Mouse (Mus musculus) hindbrain, embryonic 13.5 days (tissue): ENCODE results near the gene Samhd1. TPM values are rescaled to one million over a fixed set of nuclear protein-coding genes. Genes with fewer than 3 reads are reported as not detected.

Source experiments
- ATAC-seq: fragments of 200-750 bp; cut with Nextera tagmentation; 2 replicates; pipeline ENCODE4 v1.8.0; 2017; ENCODE audit warnings: moderate TSS enrichment; ENCODE audit not compliant: low FRiP score
- H3K27ac ChIP-seq: fragments of 300-500 bp; sonication (generic); 2 replicates; pipeline ENCODE4 v1.5.1; 2015; ENCODE audit warnings: inconsistent platforms, mild to moderate bottlenecking, moderate library complexity
- H3K27me3 ChIP-seq: fragments of 300-500 bp; sonication (generic); 2 replicates; pipeline ENCODE4 v1.6.1; 2015; ENCODE audit warnings: mild to moderate bottlenecking, inconsistent platforms
- H3K36me3 ChIP-seq: fragments of 300-500 bp; sonication (generic); 2 replicates; pipeline ENCODE4 v1.6.1; 2015; ENCODE audit warnings: mild to moderate bottlenecking, inconsistent platforms
- H3K4me1 ChIP-seq: fragments of 300-500 bp; sonication (generic); replicated peaks from 2 replicates; pipeline ENCODE4 v1.6.1; 2015; ENCODE audit warnings: inconsistent platforms
- H3K4me2 ChIP-seq: fragments of 300-500 bp; sonication (generic); 2 replicates; pipeline ENCODE4 v1.6.1; 2015; ENCODE audit warnings: inconsistent platforms, mild to moderate bottlenecking, moderate library complexity
- H3K4me3 ChIP-seq: fragments of 300-500 bp; sonication (generic); 2 replicates; pipeline ENCODE4 v1.5.1; 2015; ENCODE audit warnings: mild to moderate bottlenecking, inconsistent platforms
- H3K9ac ChIP-seq: fragments of 300-500 bp; sonication (generic); 2 replicates; pipeline ENCODE4 v1.6.1; 2015; ENCODE audit warnings: mild to moderate bottlenecking, inconsistent platforms
- H3K9me3 ChIP-seq: fragments of 300-500 bp; sonication (generic); 2 replicates; pipeline ENCODE4 v1.6.1; 2016; ENCODE audit warnings: inconsistent platforms
- WGBS: fragments of 180-500 bp; shearing (Covaris S2); methylation state at CpG from one replicate; pipeline ENCODE4 v1.1.7; 2015; 5-methylcytosine and 5-hydroxymethylcytosine counted together
- polyA plus RNA-seq: library from polyadenylated mRNA; unstranded; fragments of >200 nt; fragmentation: Nextera tagmentation; extraction: Ambion mirVana; gene quantifications from 2 replicates; pipeline ENCODE4 v1.2.1, GENCODE M21; 2015

The Samhd1 gene
- polyA plus RNA-seq, 1 experiment from 2014 or later: 11.9 TPM

DNA sequence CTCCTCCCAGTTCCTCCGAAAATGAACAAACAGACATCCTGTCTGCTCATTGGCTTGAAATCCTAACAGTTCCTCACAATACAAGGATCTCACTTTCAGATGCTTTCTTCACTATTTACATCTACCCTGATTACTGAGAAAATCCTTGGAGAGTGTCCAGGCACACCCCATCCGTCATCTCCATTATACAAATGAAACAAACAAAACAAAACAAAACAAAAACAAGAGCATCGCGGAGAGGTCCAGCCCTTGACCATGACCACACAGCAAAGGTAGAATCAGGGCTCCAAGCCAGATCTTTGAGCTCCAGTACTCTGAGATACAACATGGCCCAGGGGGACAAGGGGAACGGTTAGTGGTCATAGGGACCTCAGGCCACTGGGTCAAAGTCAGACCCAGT, 60.3 kb downstream of the Samhd1 start:
- no peaks in the 10 kb centered on the region for H3K9me3 ChIP-seq
- peaks cover 82% of the 10 kb centered on the region for H3K4me1 ChIP-seq
- no peaks in the 10 kb centered on the region for H3K27me3 ChIP-seq
- H3K9ac ChIP-seq: 0 out of 2 replicates have a peak overlapping the region, but pooled peaks have one; percentile 100
- H3K4me3 ChIP-seq: peak overlapping the region; percentile 97
- no peak for ATAC-seq
- peak overlapping the region; percentile 85 for H3K4me2 ChIP-seq
- H3K36me3 ChIP-seq: peaks cover 19% of the 10 kb centered on the region
- H3K27ac ChIP-seq: peak overlapping the region; percentile 44
- WGBS: 62% methylated on average over 5 of the region's 5 CpGs

DNA sequence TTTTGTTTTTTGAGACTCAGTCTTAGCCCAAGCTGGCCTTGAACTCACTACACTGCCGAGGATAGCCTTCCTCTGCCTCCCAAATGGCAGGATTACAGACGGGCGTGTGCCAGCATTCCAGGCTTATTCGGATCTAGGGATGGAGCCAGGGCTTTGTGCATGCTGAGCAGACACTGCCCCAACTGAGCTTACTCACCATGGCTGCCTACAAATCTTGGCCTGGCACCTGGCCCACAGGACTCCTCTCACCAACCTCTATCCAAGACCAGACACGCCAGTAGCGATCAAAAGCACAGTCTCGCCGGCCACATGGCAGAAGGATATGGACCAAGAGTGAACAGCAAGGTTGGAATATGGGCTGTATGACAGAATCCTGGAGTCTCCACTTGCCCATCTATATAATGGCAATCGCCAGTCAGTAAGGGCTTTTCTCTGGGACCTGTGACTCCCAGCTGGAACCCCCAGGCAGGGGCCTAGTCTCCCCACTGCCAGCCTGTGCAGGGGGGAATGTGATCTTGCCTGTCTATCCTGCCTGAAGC, 60.8 kb downstream of the Samhd1 start:
- H3K27ac ChIP-seq: peak overlapping the region; percentile 44
- WGBS: 65% methylated on average over 9 of the region's 9 CpGs

DNA sequence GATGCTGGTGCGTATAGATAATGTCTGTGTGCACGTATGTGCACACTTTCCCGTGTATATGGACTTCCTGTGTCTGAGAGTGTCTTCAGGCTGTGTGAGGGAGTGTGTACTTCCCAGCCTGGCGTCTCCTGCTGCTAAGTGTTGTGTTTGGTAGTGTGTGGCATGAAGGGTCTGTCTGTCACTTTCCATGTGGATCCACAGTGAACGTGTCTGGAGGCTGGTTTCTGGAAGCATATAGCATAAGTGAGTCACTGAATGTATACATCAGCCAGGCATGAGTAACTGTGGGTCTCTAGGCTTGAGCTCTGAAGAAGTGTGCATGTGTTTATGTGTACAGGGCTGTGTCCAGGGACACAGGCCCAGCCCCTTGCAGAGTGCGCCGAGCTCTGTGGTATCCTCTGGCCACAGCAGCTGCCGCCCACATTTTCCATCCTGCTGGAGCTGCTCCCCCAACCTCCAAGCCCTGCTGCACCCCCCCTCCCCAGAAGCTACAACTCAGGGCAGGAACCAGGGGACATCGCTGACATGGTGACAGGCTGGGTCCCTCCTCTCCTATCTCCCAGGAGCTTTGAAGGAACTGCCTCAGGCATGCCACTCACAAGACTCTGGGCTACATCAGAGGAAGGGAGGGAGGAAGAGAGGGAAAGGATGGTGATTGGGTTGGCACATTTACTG, 61.5 kb downstream of the Samhd1 start:
- Histone ChIP-seq H3K4me1 (peaks cover 92% of the 10 kb centered on the region), H3K9me3 (no peaks in the 10 kb centered on the region), H3K27ac (no peak overlapping the region; the same call in 1 of the 2 replicates), H3K4me3 (no peak overlapping the region), H3K36me3 (peaks cover 19% of the 10 kb centered on the region), H3K4me2 (no peak overlapping the region), H3K9ac (peak overlapping the region; percentile 39; the same call in 1 of the 2 replicates), H3K27me3 (no peaks in the 10 kb centered on the region)
- WGBS: 77% methylated on average over 9 of the region's 9 CpGs
- no peak for ATAC-seq

More for the DNA sequence above, 60.8 kb downstream of the Samhd1 start:
- H3K4me3 ChIP-seq: peak overlapping the region; percentile 97; the same call in 1 of the 2 replicates
- H3K9me3 ChIP-seq: no peaks in the 10 kb centered on the region
- ATAC-seq: no peak
- peaks cover 19% of the 10 kb centered on the region for H3K36me3 ChIP-seq
- H3K4me1 ChIP-seq: peaks cover 84% of the 10 kb centered on the region
- H3K4me2 ChIP-seq: peak overlapping the region; percentile 85
- peak overlapping the region; percentile 100; the same call in 1 of the 2 replicates for H3K9ac ChIP-seq
- no peaks in the 10 kb centered on the region for H3K27me3 ChIP-seq

- H3K27me3 ChIP-seq: no peaks in the 10 kb centered on the region
- no peaks in the 10 kb centered on the region for H3K9me3 ChIP-seq
- H3K4me2 ChIP-seq: no peak overlapping the region
- H3K4me3 ChIP-seq: no peak overlapping the region
- H3K9ac ChIP-seq: no peak overlapping the region
- ATAC-seq: no peak
- WGBS: 79% methylated on average over 9 of the region's 9 CpGs
- peaks cover 96% of the 10 kb centered on the region for H3K4me1 ChIP-seq
- peaks cover 19% of the 10 kb centered on the region for H3K36me3 ChIP-seq
- peak overlapping the region; percentile 30; the same call in 1 of the 2 replicates for H3K27ac ChIP-seq
Observed at GRCm38 (mm10) chr2:157072316-157072990, 62.6 kb downstream of the Samhd1 start.

DNA sequence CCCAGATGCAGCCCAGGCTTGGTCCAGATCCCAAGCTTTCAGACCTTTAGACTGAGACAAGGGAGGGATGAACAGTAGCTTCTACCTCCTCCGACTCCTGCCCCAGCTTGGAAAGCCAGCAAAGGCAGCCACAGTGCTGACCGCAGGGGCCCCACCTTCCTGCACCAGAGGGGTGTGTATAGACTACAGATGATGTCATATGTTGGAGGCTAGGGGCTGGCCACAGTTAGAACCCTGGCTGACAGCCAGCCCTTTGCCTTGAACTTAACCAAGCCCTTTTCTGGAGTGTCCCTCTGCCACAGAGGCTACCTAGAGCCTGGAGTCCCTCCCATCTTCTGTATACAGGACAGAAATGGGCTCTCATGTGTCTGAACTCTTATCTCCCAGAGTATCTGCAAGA, 63.5 kb downstream of the Samhd1 start:
- 62% methylated on average over 2 of the region's 2 CpGs for WGBS
- Histone ChIP-seq H3K4me2 (peak overlapping the region; percentile 8), H3K9me3 (no peaks in the 10 kb centered on the region), H3K4me3 (no peak overlapping the region), H3K9ac (peak overlapping the region; percentile 60), H3K36me3 (peaks cover 18% of the 10 kb centered on the region), H3K4me1 (peaks cover 96% of the 10 kb centered on the region), H3K27me3 (no peaks in the 10 kb centered on the region), H3K27ac (peak overlapping the region; percentile 78)
- ATAC-seq: no peak

- peak overlapping the region; percentile 60 for H3K9ac ChIP-seq
- no peak for ATAC-seq
Observed at GRCm38 (mm10) chr2:157070365-157070764, 64.7 kb downstream of the Samhd1 start.

GRCm38 (mm10) chr2:157069755-157070315, 65.2 kb downstream of the Samhd1 start:
- Histone ChIP-seq H3K9ac (peak overlapping the region; percentile 60; the same call in 1 of the 2 replicates), H3K4me3 (no peak overlapping the region), H3K36me3 (peaks cover 14% of the 10 kb centered on the region), H3K27me3 (no peaks in the 10 kb centered on the region), H3K4me1 (peaks cover 93% of the 10 kb centered on the region), H3K9me3 (no peaks in the 10 kb centered on the region), H3K27ac (peak overlapping the region; percentile 78), H3K4me2 (peak overlapping the region; percentile 20; the same call in 1 of the 2 replicates)
- WGBS: 53% methylated on average over 3 of the region's 3 CpGs
- no peak for ATAC-seq

More at GRCm38 (mm10) chr2:157070365-157070764, 64.7 kb downstream of the Samhd1 start:
- Histone ChIP-seq H3K4me1 (peaks cover 93% of the 10 kb centered on the region), H3K9me3 (no peaks in the 10 kb centered on the region), H3K4me3 (no peak overlapping the region), H3K27me3 (no peaks in the 10 kb centered on the region), H3K4me2 (peak overlapping the region; percentile 15; the same call in 1 of the 2 replicates), H3K36me3 (peaks cover 14% of the 10 kb centered on the region), H3K27ac (peak overlapping the region; percentile 78)
- 45% methylated on average over 9 of the region's 9 CpGs for WGBS

GRCm38 (mm10) chr2:157069355-157069735, 65.7 kb downstream of the Samhd1 start:
- no peak for ATAC-seq
- Histone ChIP-seq H3K27ac (peak overlapping the region; percentile 78), H3K36me3 (peaks cover 14% of the 10 kb centered on the region), H3K4me3 (no peak overlapping the region), H3K4me2 (peak overlapping the region; percentile 20; the same call in 1 of the 2 replicates), H3K27me3 (no peaks in the 10 kb centered on the region), H3K9me3 (no peaks in the 10 kb centered on the region), H3K9ac (peak overlapping the region; percentile 53), H3K4me1 (peaks cover 93% of the 10 kb centered on the region)
- 38% methylated on average over 3 of the region's 3 CpGs for WGBS

- Histone ChIP-seq H3K27ac (peak overlapping the region; percentile 78), H3K4me3 (no peak overlapping the region), H3K4me1 (peaks cover 93% of the 10 kb centered on the region), H3K9me3 (no peaks in the 10 kb centered on the region), H3K27me3 (no peaks in the 10 kb centered on the region), H3K4me2 (0 out of 2 replicates have a peak overlapping the region, but pooled peaks have one; percentile 20), H3K9ac (peak overlapping the region; percentile 53), H3K36me3 (peaks cover 14% of the 10 kb centered on the region)
- no peak for ATAC-seq
- WGBS: 62% methylated on average over 14 of the region's 14 CpGs
Observed at GRCm38 (mm10) chr2:157068701-157069354, 66.2 kb downstream of the Samhd1 start.

- Histone ChIP-seq H3K9ac (no peak overlapping the region), H3K4me1 (peaks cover 91% of the 10 kb centered on the region), H3K4me3 (no peak overlapping the region), H3K27me3 (no peaks in the 10 kb centered on the region), H3K27ac (no peak overlapping the region), H3K36me3 (no peaks in the 10 kb centered on the region), H3K4me2 (no peak overlapping the region), H3K9me3 (no peaks in the 10 kb centered on the region)
- WGBS: 86% methylated on average over 7 of the region's 7 CpGs
- ATAC-seq: no peak
Observed at GRCm38 (mm10) chr2:157066731-157067430, 68.2 kb downstream of the Samhd1 start.

GRCm38 (mm10) chr2:157065879-157066226, 69.2 kb downstream of the Samhd1 start:
- H3K27ac ChIP-seq: no peak overlapping the region
- H3K9ac ChIP-seq: no peak overlapping the region
- no peak overlapping the region for H3K4me3 ChIP-seq
- H3K4me2 ChIP-seq: no peak overlapping the region
- H3K36me3 ChIP-seq: 0 out of 2 replicates have a peak, but pooled peaks cover 6% of the 10 kb centered on the region
- H3K27me3 ChIP-seq: no peaks in the 10 kb centered on the region
- H3K9me3 ChIP-seq: no peaks in the 10 kb centered on the region
- peaks cover 86% of the 10 kb centered on the region for H3K4me1 ChIP-seq
- ATAC-seq: no peak
- WGBS: 80% methylated on average over 7 of the region's 7 CpGs
